Mouse (Mus musculus) C2C12 (cell line): ENCODE results near the gene Atp10a. TPM values are rescaled to one million over a fixed set of nuclear protein-coding genes. Genes with fewer than 3 reads are reported as not detected.

Experiments
- H3K27me3 ChIP-seq: one replicate; pipeline ENCODE4 v1.6.1; 2011; ENCODE audit not compliant: control insufficient read depth, insufficient read depth, insufficient read length
- H3K36me3 ChIP-seq: one replicate; pipeline ENCODE4 v1.6.1; 2011; ENCODE audit not compliant: control insufficient read depth, insufficient read depth
- H3K4me3 ChIP-seq: one replicate; pipeline ENCODE4 v1.5.1; 2011; ENCODE audit warnings: mild to moderate bottlenecking, control low read depth; ENCODE audit not compliant: poor library complexity, insufficient read depth, severe bottlenecking
- H3K79me2 ChIP-seq: one replicate; pipeline ENCODE4 v1.6.1; 2011; ENCODE audit not compliant: control insufficient read depth, insufficient read depth
- H3K79me3 ChIP-seq: one replicate; pipeline ENCODE4 v1.6.1; 2011; ENCODE audit warnings: low read depth, control low read depth
- H3ac ChIP-seq: one replicate; pipeline ENCODE3; 2011; ENCODE audit warnings: low read depth; ENCODE audit not compliant: control insufficient read depth, insufficient read length
- CEBPB ChIP-seq: IDR thresholded peaks from one replicate; pipeline ENCODE4 v1.6.1; 2011; ENCODE audit warnings: low read depth, mild to moderate bottlenecking, control low read depth, moderate library complexity
- CTCF ChIP-seq: IDR thresholded peaks from one replicate; pipeline ENCODE4 v1.5.1; 2011; ENCODE audit not compliant: control insufficient read depth, insufficient read depth, insufficient read length
- FOSL1 ChIP-seq: IDR thresholded peaks from one replicate; pipeline ENCODE4 v1.8.0; 2011; ENCODE audit warnings: mild to moderate bottlenecking, low read length; ENCODE audit not compliant: poor library complexity, insufficient read depth, severe bottlenecking
- MAX ChIP-seq: IDR thresholded peaks from one replicate; pipeline ENCODE4 v1.6.1; 2011; ENCODE audit warnings: mild to moderate bottlenecking, control low read depth
- MYOD1 ChIP-seq: IDR thresholded peaks from one replicate; pipeline ENCODE4 v1.6.1; 2011; ENCODE audit warnings: low read depth; ENCODE audit not compliant: control insufficient read depth, insufficient read length
- MYOG ChIP-seq: IDR thresholded peaks from one replicate; pipeline ENCODE4 v1.6.1; 2011; ENCODE audit not compliant: control insufficient read depth, insufficient read length; ENCODE audit errors: extremely low read depth
- USF1 ChIP-seq: IDR thresholded peaks from one replicate; pipeline ENCODE4 v1.6.1; 2011; ENCODE audit warnings: low read depth, mild to moderate bottlenecking, control low read depth, moderate library complexity
- polyA plus RNA-seq: library from polyadenylated mRNA; unstranded; fragments of >200 nt; fragmentation: generic; extraction: Trizol; gene quantifications from one replicate; pipeline ENCODE4 v1.2.1, GENCODE M21; 2012; ENCODE audit warnings: missing spikeins

The Atp10a gene
- polyA plus RNA-seq, 1 experiment: 5.5 TPM

GRCm38 (mm10) chr7:58732406-58732805, 76.4 kb downstream of the Atp10a start:
- Histone ChIP-seq H3K27me3 (no peaks in the 10 kb centered on the region), H3K36me3 (no peaks in the 10 kb centered on the region), H3ac (no peak overlapping the region), H3K79me2 (peaks cover 11% of the 10 kb centered on the region), H3K79me3 (peaks cover 2% of the 10 kb centered on the region), H3K4me3 (no peak overlapping the region)
- TF ChIP-seq MAX (no peak), CTCF (no peak), MYOD1 (no peak), FOSL1 (no peak), MYOG (no peak), CEBPB (no peak)

- H3K79me2 ChIP-seq: peaks cover 18% of the 10 kb centered on the region
- TF ChIP-seq MAX (no peak), CEBPB (peak; percentile 43), MYOG (no peak)
- H3K36me3 ChIP-seq: no peaks in the 10 kb centered on the region
- H3K4me3 ChIP-seq: no peak overlapping the region
- no peak overlapping the region for H3ac ChIP-seq
- H3K27me3 ChIP-seq: no peaks in the 10 kb centered on the region
- peaks cover 2% of the 10 kb centered on the region for H3K79me3 ChIP-seq
These were observed 77.5 kb downstream of the Atp10a start for GRCm38 (mm10) chr7:58733490-58733901.

GRCm38 (mm10) chr7:58736841-58737547, 81.0 kb downstream of the Atp10a start:
- Histone ChIP-seq H3K36me3 (no peaks in the 10 kb centered on the region), H3ac (no peak overlapping the region), H3K79me3 (peaks cover 2% of the 10 kb centered on the region), H3K4me3 (no peak overlapping the region), H3K27me3 (no peaks in the 10 kb centered on the region), H3K79me2 (peaks cover 18% of the 10 kb centered on the region)
- TF ChIP-seq CEBPB: no peak
- TF ChIP-seq MYOD1: peak; percentile 79

- no peaks in the 10 kb centered on the region for H3K36me3 ChIP-seq
- H3K4me3 ChIP-seq: no peak overlapping the region
- H3K79me2 ChIP-seq: peaks cover 7% of the 10 kb centered on the region
- H3K27me3 ChIP-seq: no peaks in the 10 kb centered on the region
- H3K79me3 ChIP-seq: no peaks in the 10 kb centered on the region
- H3ac ChIP-seq: no peak overlapping the region
- TF ChIP-seq MYOD1: no peak
- TF ChIP-seq MYOG: no peak
- no peak for TF ChIP-seq MAX
- TF ChIP-seq FOSL1: no peak
- TF ChIP-seq CTCF: no peak
- TF ChIP-seq CEBPB: no peak
- TF ChIP-seq USF1: no peak
These were observed 84.2 kb downstream of the Atp10a start for GRCm38 (mm10) chr7:58740196-58740595.

- H3K4me3 ChIP-seq: no peak overlapping the region
- H3K27me3 ChIP-seq: no peaks in the 10 kb centered on the region
- TF ChIP-seq USF1: no peak
- no peak for TF ChIP-seq MYOG
- no peak for TF ChIP-seq CEBPB
- no peak for TF ChIP-seq FOSL1
- no peak for TF ChIP-seq CTCF
- TF ChIP-seq MYOD1: no peak
- no peak for TF ChIP-seq MAX
- H3K79me2 ChIP-seq: peaks cover 8% of the 10 kb centered on the region
- no peak overlapping the region for H3ac ChIP-seq
- H3K79me3 ChIP-seq: no peaks in the 10 kb centered on the region
- no peaks in the 10 kb centered on the region for H3K36me3 ChIP-seq
These were observed 84.9 kb downstream of the Atp10a start for GRCm38 (mm10) chr7:58740842-58741241.

- H3K27me3 ChIP-seq: no peaks in the 10 kb centered on the region
- no peak overlapping the region for H3ac ChIP-seq
- no peaks in the 10 kb centered on the region for H3K79me3 ChIP-seq
- TF ChIP-seq USF1: no peak
- TF ChIP-seq MYOD1: no peak
- no peak for TF ChIP-seq CEBPB
- TF ChIP-seq MAX: no peak
- TF ChIP-seq CTCF: no peak
- TF ChIP-seq MYOG: no peak
- TF ChIP-seq FOSL1: no peak
- H3K79me2 ChIP-seq: peaks cover 16% of the 10 kb centered on the region
- no peak overlapping the region for H3K4me3 ChIP-seq
- no peaks in the 10 kb centered on the region for H3K36me3 ChIP-seq
These were observed 86.0 kb downstream of the Atp10a start for GRCm38 (mm10) chr7:58742009-58742408.
